Mouse (Mus musculus) forebrain, embryonic 11.5 days (tissue): ENCODE data around the gene Rimbp2. TPM values are rescaled to one million over a fixed set of nuclear protein-coding genes. Genes with fewer than 3 reads are reported as not detected.

ENCODE experiments used
- ATAC-seq: fragments of 200-750 bp; cut with Nextera tagmentation; replicated peaks from 2 replicates; pipeline ENCODE4 v1.8.0; 2017; ENCODE audit warnings: moderate TSS enrichment; ENCODE audit not compliant: low FRiP score
- DNase-seq: peaks from one replicate; pipeline ENCODE4 v3.0.0-alpha.2; 2017; ENCODE audit warnings: low spot score
- H3K27ac ChIP-seq: fragments of 300-500 bp; sonication (generic); 2 replicates; pipeline ENCODE4 v1.5.1; 2014; ENCODE audit warnings: low read depth, low read length
- H3K27me3 ChIP-seq: fragments of 300-500 bp; sonication (generic); 2 replicates; pipeline ENCODE4 v1.6.1; 2014; ENCODE audit warnings: mild to moderate bottlenecking, low read length, mixed read lengths; ENCODE audit not compliant: control insufficient read depth, insufficient read depth
- H3K36me3 ChIP-seq: fragments of 300-500 bp; sonication (generic); 2 replicates; pipeline ENCODE4 v1.6.1; 2014; ENCODE audit warnings: mild to moderate bottlenecking, low read length, moderate library complexity, mixed read lengths; ENCODE audit not compliant: control insufficient read depth, insufficient read depth
- H3K4me1 ChIP-seq: fragments of 300-500 bp; sonication (generic); replicated peaks from 2 replicates; pipeline ENCODE4 v1.6.1; 2014; ENCODE audit warnings: low read length, mixed read lengths; ENCODE audit not compliant: control insufficient read depth, insufficient read depth
- H3K4me2 ChIP-seq: fragments of 300-500 bp; sonication (generic); 2 replicates; pipeline ENCODE4 v1.6.1; 2014; ENCODE audit warnings: low read depth, mild to moderate bottlenecking, low read length, moderate library complexity, mixed read lengths; ENCODE audit not compliant: severe bottlenecking
- H3K4me3 ChIP-seq: fragments of 300-500 bp; sonication (generic); 2 replicates; pipeline ENCODE4 v1.5.1; 2014; ENCODE audit warnings: low read depth, low read length
- H3K9ac ChIP-seq: fragments of 300-500 bp; sonication (generic); 2 replicates; pipeline ENCODE4 v1.6.1; 2014; ENCODE audit warnings: low read length
- H3K9me3 ChIP-seq: fragments of 300-500 bp; sonication (generic); 2 replicates; pipeline ENCODE4 v1.6.1; 2016; ENCODE audit warnings: low read length, mixed read lengths; ENCODE audit not compliant: control insufficient read depth
- WGBS: fragments of 180-500 bp; shearing (Covaris S2); extraction: QIAGEN DNeasy Blood & Tissue Kit; methylation state at CpG from one replicate; pipeline ENCODE4 v1.1.7; 2014; 5-methylcytosine and 5-hydroxymethylcytosine counted together
- polyA plus RNA-seq: library from polyadenylated mRNA; unstranded; fragments of >200 nt; fragmentation: Nextera tagmentation; extraction: Ambion mirVana; gene quantifications from 2 replicates; pipeline ENCODE4 v1.2.1, GENCODE M21; 2014

Gene Rimbp2
- polyA plus RNA-seq, 1 experiment from 2014 or later = 0.44 TPM

DNA sequence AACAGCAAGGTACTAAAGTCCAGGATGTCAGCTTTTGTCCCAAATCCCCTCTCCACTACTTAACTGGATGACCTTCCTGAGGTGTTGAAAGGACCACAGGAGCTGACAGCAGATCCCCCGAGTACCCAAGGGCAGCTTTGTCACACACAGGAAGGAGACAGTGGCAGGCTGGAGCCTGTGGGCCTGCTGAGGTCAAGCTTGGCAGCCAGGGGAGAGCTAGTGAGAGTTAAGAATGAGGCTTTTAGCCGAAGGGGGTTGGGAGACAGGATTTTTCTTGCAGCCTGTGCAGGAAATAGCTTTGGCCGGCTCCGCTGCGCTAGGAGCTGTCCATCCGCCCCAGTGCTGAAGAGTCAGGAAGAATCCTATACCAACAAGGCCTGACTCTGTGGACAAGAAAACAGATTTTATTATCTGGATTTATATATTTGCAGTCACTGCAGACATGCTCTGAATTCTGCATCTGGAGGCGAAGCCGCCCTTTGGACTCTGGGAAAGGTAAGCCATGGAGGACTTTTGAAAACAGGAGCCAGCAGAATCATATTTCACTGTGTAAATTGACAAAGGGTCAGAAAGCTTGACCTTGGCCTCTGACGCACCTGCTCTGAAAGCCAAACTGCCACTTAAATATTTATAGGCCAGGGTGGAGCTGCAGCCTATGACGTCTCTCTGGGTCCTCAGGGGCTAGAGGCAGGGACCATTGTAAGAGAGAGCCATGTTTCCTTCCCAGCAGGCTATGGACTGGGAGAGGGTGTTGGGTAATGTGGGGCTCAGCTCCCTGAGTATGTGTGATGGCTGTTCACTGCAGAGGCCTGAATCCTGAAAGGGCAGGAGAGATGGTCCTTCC, 35.9 kb downstream of the Rimbp2 start:
- 17% methylated on average over 10 of the region's 10 CpGs for WGBS
- H3K27me3 ChIP-seq = no peaks in the 10 kb centered on the region
- no peaks in the 10 kb centered on the region for H3K4me1 ChIP-seq
- H3K9me3 ChIP-seq = no peaks in the 10 kb centered on the region
- DNase-seq (peak; percentile 85), ATAC-seq (no peak)
- no peak overlapping the region for H3K4me3 ChIP-seq
- no peak overlapping the region for H3K4me2 ChIP-seq
- H3K36me3 ChIP-seq = no peaks in the 10 kb centered on the region
- no peak overlapping the region for H3K9ac ChIP-seq
- H3K27ac ChIP-seq = no peak overlapping the region

DNA sequence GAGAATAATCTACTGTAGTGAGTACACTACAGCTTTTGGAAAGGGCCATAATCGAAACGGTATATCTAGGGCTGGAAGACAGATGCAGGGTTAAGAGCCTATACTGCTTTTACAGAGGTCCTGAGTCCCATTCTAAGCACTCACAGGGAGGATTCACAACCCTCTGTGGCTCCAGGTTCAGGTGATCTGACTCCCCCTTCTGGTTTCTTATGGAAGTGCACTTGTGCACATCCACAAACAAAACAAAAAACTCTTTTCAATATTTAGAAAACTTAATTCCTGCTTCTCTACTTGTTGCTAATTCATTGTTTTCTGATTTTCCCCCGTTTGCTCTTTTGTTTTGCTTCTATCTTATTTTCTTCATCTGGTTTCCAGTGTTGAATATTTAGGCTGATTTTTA, 39.5 kb downstream of the Rimbp2 start:
- ATAC-seq = no peak
- whole genome bisulfite sequencing = 78% methylated on average over 3 of the region's 3 CpGs

DNA sequence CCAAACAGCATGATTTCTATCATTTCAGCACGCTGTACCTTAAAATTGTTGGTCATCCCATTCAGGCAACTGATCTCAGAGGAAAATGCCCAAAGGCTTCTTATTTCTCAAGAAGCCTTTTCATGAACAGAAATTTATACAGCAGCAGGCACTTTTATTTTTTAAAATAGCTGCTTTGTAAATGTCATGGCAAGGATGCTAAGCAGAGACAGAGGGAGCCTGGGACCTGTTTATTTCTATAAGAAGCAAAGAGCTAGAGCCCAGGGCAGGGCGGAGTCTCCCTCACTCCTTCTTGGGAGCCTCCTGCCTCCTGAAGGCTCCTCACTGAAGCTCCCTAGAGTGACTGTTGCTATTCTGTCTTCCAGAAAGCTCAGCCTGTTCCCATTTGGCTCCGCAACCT, 40.9 kb downstream of the Rimbp2 start:
- Histone ChIP-seq H3K4me3 (no peak overlapping the region), H3K27ac (no peak overlapping the region), H3K36me3 (no peaks in the 10 kb centered on the region), H3K4me1 (no peaks in the 10 kb centered on the region), H3K9me3 (no peaks in the 10 kb centered on the region), H3K9ac (no peak overlapping the region), H3K4me2 (no peak overlapping the region), H3K27me3 (no peaks in the 10 kb centered on the region)
- no peak for DNase-seq
- ATAC-seq = no peak
- 96% methylated on average over 3 of the region's 3 CpGs for WGBS

More for the DNA sequence above, 39.5 kb downstream of the Rimbp2 start:
- Histone ChIP-seq H3K27me3 (no peaks in the 10 kb centered on the region), H3K9ac (no peak overlapping the region), H3K4me3 (no peak overlapping the region), H3K27ac (no peak overlapping the region), H3K9me3 (no peaks in the 10 kb centered on the region), H3K4me2 (no peak overlapping the region), H3K36me3 (no peaks in the 10 kb centered on the region), H3K4me1 (no peaks in the 10 kb centered on the region)
- no peak for DNase-seq

DNA sequence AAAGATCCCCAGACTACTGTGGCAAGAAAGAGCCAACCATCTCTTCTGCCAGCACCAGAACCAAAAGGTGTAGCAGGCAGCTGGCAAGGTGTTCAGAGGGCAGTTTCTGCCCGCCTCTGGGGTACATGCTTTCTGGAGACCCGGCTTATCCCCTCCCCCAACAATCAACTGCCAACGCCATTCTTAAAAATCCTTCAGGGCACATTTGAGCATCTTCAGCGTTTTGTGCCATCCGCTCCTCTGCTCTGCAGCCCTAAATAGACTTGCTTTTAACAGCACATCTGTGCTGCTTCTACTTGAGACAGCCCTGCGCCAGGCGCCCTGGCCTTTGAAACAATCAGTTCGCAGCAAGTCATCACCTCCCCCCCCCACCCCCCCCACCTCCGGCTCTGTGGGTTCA, 41.7 kb downstream of the Rimbp2 start:
- ATAC-seq (no peak), DNase-seq (no peak)
- Histone ChIP-seq H3K27ac (no peak overlapping the region), H3K4me3 (no peak overlapping the region), H3K27me3 (no peaks in the 10 kb centered on the region), H3K36me3 (no peaks in the 10 kb centered on the region), H3K9me3 (no peaks in the 10 kb centered on the region), H3K9ac (no peak overlapping the region), H3K4me2 (no peak overlapping the region), H3K4me1 (no peaks in the 10 kb centered on the region)
- WGBS = 79% methylated on average over 9 of the region's 9 CpGs

DNA sequence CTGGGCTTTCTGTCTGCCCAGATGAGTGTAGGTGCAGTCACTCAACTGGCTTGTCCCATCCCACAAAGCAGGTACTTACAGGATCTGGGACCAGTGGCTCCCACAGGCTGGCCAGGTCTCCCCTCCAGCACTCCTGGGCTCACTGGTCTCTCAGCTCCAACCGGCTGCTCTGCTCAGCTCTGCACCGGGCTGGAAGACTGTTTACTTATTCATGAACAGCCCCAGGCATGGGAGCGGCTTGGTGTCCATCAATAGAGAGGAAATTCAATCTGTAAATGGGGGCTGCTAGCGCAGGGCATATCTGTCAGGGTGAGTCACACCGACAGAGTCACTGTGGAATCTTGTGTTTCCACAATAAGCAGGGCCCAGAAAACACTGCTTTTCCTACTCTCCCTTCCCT, 49.2 kb downstream of the Rimbp2 start:
- no peak overlapping the region for H3K4me3 ChIP-seq
- H3K4me1 ChIP-seq = no peaks in the 10 kb centered on the region
- H3K9ac ChIP-seq = no peak overlapping the region
- H3K27ac ChIP-seq = no peak overlapping the region
- no peak for ATAC-seq
- H3K36me3 ChIP-seq = no peaks in the 10 kb centered on the region
- peak; percentile 55 for DNase-seq
- H3K4me2 ChIP-seq = no peak overlapping the region
- H3K9me3 ChIP-seq = no peaks in the 10 kb centered on the region
- H3K27me3 ChIP-seq = no peaks in the 10 kb centered on the region
- WGBS = 42% methylated on average over 5 of the region's 5 CpGs

DNA sequence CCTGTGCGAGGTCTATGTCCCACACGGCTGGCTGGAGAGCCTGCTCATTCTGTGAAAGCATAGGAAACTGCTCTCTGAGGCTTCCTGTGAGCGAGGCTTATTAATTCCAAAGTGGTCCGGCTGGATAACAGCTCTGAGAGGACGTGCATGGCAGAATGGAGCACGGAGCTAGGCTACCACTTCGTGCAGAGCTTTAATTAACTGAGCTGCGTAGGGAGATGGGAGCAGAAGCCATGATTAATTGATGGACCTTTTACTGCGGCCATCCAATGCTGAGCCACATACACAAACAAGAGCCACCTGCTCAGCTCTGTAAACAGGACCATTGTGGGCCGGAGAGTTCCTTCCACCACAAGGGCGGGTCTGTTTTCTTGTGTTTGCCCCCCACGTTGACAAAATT, 50.2 kb downstream of the Rimbp2 start:
- H3K4me3 ChIP-seq = no peak overlapping the region
- H3K27ac ChIP-seq = no peak overlapping the region
- 59% methylated on average over 12 of the region's 12 CpGs for WGBS
- ATAC-seq (no peak), DNase-seq (no peak)
- no peaks in the 10 kb centered on the region for H3K4me1 ChIP-seq
- no peaks in the 10 kb centered on the region for H3K9me3 ChIP-seq
- no peaks in the 10 kb centered on the region for H3K36me3 ChIP-seq
- no peak overlapping the region for H3K4me2 ChIP-seq
- no peaks in the 10 kb centered on the region for H3K27me3 ChIP-seq
- H3K9ac ChIP-seq = no peak overlapping the region

DNA sequence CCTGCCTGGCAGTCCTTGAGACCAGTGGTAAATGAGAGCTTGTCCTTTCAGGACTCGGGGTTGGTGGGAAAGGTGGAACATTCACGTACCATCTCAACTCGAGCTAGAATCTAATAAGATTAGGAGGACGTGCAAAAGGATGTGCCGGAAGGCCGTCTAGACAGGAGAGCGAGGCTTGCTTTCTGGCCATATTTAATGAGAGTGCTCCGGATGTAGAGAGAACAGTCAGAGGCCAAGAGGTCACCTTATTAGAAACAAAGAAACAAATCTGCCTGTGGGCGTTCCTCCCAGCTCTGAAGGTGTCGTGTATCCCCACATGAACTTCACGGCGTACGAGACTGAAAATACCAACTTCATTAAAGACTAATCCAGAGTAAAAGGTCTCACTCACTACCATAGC, 53.3 kb downstream of the Rimbp2 start:
- no peak for ATAC-seq
- 58% methylated on average over 13 of the region's 13 CpGs for WGBS

DNA sequence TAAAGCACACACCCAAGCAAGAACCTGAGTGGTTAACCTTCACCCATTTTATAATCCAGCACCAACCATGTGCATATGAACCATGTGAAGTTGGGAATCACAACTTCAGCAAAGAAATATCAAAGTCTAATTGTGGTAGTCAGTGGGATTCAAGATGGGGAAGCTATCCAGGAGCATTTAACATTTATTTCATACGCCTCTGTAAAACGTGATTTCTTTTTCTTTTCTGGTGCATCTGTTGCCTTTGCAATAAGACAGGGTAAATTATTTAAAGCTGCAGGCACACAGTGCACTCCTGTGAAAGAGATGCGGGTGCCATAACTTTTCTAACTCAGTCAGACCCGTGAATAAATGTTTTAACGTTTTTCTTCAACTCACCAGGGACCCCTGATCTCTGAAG, 58.4 kb downstream of the Rimbp2 start:
- H3K9ac ChIP-seq = no peak overlapping the region
- no peak for DNase-seq
- WGBS = 86% methylated on average over 5 of the region's 5 CpGs

More for the DNA sequence above, 53.3 kb downstream of the Rimbp2 start:
- Histone ChIP-seq H3K27ac (no peak overlapping the region), H3K27me3 (no peaks in the 10 kb centered on the region), H3K36me3 (no peaks in the 10 kb centered on the region), H3K9me3 (no peaks in the 10 kb centered on the region), H3K9ac (no peak overlapping the region), H3K4me2 (no peak overlapping the region), H3K4me1 (no peaks in the 10 kb centered on the region), H3K4me3 (no peak overlapping the region)
- DNase-seq = no peak

DNA sequence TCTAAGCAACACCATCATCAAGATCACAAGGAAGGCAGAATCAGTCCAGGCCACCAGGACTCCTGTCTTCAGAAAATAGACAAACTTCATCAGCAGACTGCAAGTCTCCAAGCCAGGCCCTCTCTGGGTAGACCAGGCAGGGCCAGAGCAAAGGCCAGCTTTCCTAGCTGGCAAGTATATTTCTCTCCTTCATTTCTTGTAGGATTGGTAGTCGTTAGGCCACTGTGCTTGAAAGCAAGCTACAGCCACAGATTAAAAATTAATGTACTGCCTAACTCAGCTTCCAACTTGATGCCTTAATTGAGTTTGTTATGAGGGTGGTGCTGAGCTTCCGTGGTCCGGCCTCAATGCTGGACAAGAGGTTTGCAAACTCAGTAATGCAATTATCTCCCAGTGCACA, 65.7 kb downstream of the Rimbp2 start:
- H3K4me1 ChIP-seq = no peaks in the 10 kb centered on the region
- no peak overlapping the region for H3K9ac ChIP-seq
- no peak overlapping the region for H3K4me2 ChIP-seq
- 69% methylated on average over 3 of the region's 3 CpGs for WGBS
- DNase-seq (no peak), ATAC-seq (no peak)
- H3K9me3 ChIP-seq = no peaks in the 10 kb centered on the region
- H3K27me3 ChIP-seq = no peaks in the 10 kb centered on the region
- H3K27ac ChIP-seq = no peak overlapping the region
- H3K4me3 ChIP-seq = no peak overlapping the region
- no peaks in the 10 kb centered on the region for H3K36me3 ChIP-seq

More for the DNA sequence above, 58.4 kb downstream of the Rimbp2 start:
- H3K36me3 ChIP-seq = no peaks in the 10 kb centered on the region
- H3K4me1 ChIP-seq = no peaks in the 10 kb centered on the region
- no peaks in the 10 kb centered on the region for H3K27me3 ChIP-seq
- no peak overlapping the region for H3K27ac ChIP-seq
- ATAC-seq = no peak
- H3K4me3 ChIP-seq = no peak overlapping the region
- no peaks in the 10 kb centered on the region for H3K9me3 ChIP-seq
- H3K4me2 ChIP-seq = no peak overlapping the region
